Mouse (Mus musculus) hindbrain, embryonic 15.5 days (tissue): ENCODE measurements around the gene Mylk2. TPM values are rescaled to one million over a fixed set of nuclear protein-coding genes. Genes with fewer than 3 reads are reported as not detected.

Experiments used
- ATAC-seq: fragments of 200-750 bp; cut with Nextera tagmentation; 2 replicates; pipeline ENCODE4 v1.8.0; 2017; ENCODE audit warnings: low read depth, moderate number of reproducible peaks, moderate TSS enrichment; ENCODE audit not compliant: low FRiP score
- H3K27ac ChIP-seq: fragments of 300-500 bp; sonication (generic); replicated peaks from 2 replicates; pipeline ENCODE4 v1.5.1; 2015; ENCODE audit warnings: mild to moderate bottlenecking, inconsistent platforms
- H3K27me3 ChIP-seq: fragments of 300-500 bp; sonication (generic); 2 replicates; pipeline ENCODE4 v1.6.1; 2015; ENCODE audit warnings: control low read depth, inconsistent platforms
- H3K36me3 ChIP-seq: fragments of 300-500 bp; sonication (generic); 2 replicates; pipeline ENCODE4 v1.6.1; 2015; ENCODE audit warnings: control low read depth, inconsistent platforms
- H3K4me1 ChIP-seq: fragments of 300-500 bp; sonication (generic); replicated peaks from 2 replicates; pipeline ENCODE4 v1.6.1; 2015; ENCODE audit warnings: control low read depth, inconsistent platforms
- H3K4me2 ChIP-seq: fragments of 300-500 bp; sonication (generic); 2 replicates; pipeline ENCODE4 v1.6.1; 2015; ENCODE audit warnings: moderate library complexity, mild to moderate bottlenecking, inconsistent platforms
- H3K4me3 ChIP-seq: fragments of 300-500 bp; sonication (generic); 2 replicates; pipeline ENCODE4 v1.5.1; 2015; ENCODE audit warnings: mild to moderate bottlenecking, inconsistent platforms
- H3K9ac ChIP-seq: fragments of 300-500 bp; sonication (generic); 2 replicates; pipeline ENCODE4 v1.6.1; 2015; ENCODE audit warnings: inconsistent platforms
- H3K9me3 ChIP-seq: fragments of 300-500 bp; sonication (generic); 2 replicates; pipeline ENCODE4 v1.6.1; 2016; ENCODE audit warnings: control low read depth, inconsistent platforms
- WGBS: fragments of 180-500 bp; shearing (Covaris S2); methylation state at CpG from one replicate; pipeline ENCODE4 v1.1.7; 2015; 5-methylcytosine and 5-hydroxymethylcytosine counted together
- polyA plus RNA-seq: library from polyadenylated mRNA; unstranded; fragments of >200 nt; fragmentation: Nextera tagmentation; extraction: Ambion mirVana; gene quantifications from 2 replicates; pipeline ENCODE4 v1.2.1, GENCODE M21; 2015

The Mylk2 gene
- polyA plus RNA-seq, 1 experiment from 2014 or later, result 0.08 TPM

GRCm38 (mm10) chr2:152931456-152932160, 20.5 kb downstream of the Mylk2 start:
- Histone ChIP-seq H3K27me3 (no peaks in the 10 kb centered on the region), H3K4me3 (no peak overlapping the region), H3K9me3 (no peaks in the 10 kb centered on the region), H3K9ac (no peak overlapping the region), H3K4me2 (no peak overlapping the region), H3K36me3 (no peaks in the 10 kb centered on the region), H3K4me1 (no peaks in the 10 kb centered on the region), H3K27ac (no peak overlapping the region)
- ATAC-seq, result no peak
- WGBS, result 78% methylated on average over 12 of the region's 12 CpGs

- no peaks in the 10 kb centered on the region for H3K36me3 ChIP-seq
- no peak within 1 kb of the TSS for H3K4me2 ChIP-seq
- no peak within 1 kb of the TSS for H3K4me3 ChIP-seq
- H3K4me1 ChIP-seq, result no peaks in the 10 kb centered on the region
- no peak within 1 kb of the TSS for H3K9ac ChIP-seq
- ATAC-seq, result 0 out of 2 replicates have a peak, but pooled peaks have one; percentile 27
- WGBS, result 32% methylated on average over 9 of the region's 9 CpGs
- H3K27ac ChIP-seq, result no peak within 1 kb of the TSS
- no peaks in the 10 kb centered on the region for H3K9me3 ChIP-seq
- H3K27me3 ChIP-seq, result no peaks in the 10 kb centered on the region
Observed at GRCm38 (mm10) chr2:152933048-152933447, 21.9 kb downstream of the Mylk2 start, which contains the start of gene Foxs1. Gene Foxs1 (minus strand): TSS chr2:152933208.

DNA sequence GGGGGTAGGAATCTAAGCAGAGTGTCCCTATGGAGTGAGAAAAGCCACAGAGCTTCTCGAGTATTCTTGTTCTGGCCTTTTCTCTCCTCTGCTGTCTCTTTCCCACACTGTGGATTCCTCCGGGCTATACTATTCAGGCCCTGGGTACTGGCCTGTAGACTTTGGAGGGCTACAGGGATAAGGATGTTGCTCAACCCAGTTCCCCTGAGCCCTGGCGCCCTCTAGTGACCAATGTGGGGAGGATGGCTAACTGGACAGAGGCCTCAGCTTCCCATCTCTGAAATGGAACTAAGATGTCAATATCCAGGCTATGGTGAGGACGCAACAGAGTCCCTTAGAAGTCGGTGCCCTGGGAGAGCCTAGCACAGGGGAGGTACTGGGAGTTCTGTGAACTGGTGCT, 22.5 kb downstream of the Mylk2 start:
- Histone ChIP-seq H3K9ac (no peak overlapping the region), H3K36me3 (no peaks in the 10 kb centered on the region), H3K27ac (no peak overlapping the region), H3K27me3 (0 out of 2 replicates have a peak, but pooled peaks cover 3% of the 10 kb centered on the region), H3K4me3 (no peak overlapping the region), H3K9me3 (no peaks in the 10 kb centered on the region), H3K4me1 (no peaks in the 10 kb centered on the region), H3K4me2 (no peak overlapping the region)
- 43% methylated on average over 5 of the region's 5 CpGs for WGBS
- ATAC-seq, result no peak

DNA sequence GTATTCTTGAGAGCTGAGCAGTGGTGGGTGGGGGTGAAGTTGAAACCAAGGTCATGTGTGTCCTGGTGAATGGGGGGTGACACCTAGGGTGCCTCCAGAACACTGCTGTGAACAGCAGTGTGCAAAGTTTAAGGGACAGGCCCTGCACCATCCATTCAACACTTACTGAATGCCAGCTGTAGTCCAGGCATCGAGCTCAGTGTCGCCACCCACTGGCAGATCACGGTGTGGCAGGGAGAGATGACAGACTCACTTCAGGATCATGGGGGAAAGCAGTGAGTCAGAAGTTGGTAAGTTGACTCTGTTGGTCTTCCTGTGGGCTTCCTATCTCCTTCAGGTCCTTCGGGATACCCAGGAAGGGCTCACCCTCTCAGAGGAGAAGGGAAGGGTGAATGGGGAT, 28.7 kb downstream of the Mylk2 start:
- 21% methylated on average over 4 of the region's 4 CpGs for WGBS
- Histone ChIP-seq H3K27me3 (peaks cover 46% of the 10 kb centered on the region), H3K4me1 (peaks cover 15% of the 10 kb centered on the region), H3K27ac (no peak overlapping the region), H3K9ac (no peak overlapping the region), H3K4me2 (no peak overlapping the region), H3K36me3 (no peaks in the 10 kb centered on the region), H3K9me3 (no peaks in the 10 kb centered on the region), H3K4me3 (no peak overlapping the region)
- no peak for ATAC-seq

DNA sequence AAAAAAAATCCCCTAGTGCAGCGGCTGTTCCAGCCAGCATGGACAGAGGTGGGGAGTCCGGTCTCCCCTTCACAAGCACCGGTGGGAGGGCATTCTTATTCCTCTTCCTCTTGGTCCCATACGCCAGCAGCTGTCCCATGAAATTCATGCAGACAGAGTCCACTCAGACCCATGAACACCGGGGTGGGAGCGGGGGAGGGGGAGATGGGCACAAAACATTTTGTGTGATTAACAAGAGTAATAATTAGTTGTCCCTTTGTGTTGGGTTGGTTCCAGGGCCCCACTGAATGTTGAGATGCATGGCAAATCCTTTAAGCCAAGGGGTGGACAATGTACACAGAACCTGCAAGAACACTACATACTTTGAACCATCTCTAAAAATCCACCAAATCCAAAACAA, 30.0 kb downstream of the Mylk2 start:
- Histone ChIP-seq H3K27me3 (peaks cover 58% of the 10 kb centered on the region), H3K27ac (no peak overlapping the region), H3K9me3 (no peaks in the 10 kb centered on the region), H3K4me2 (no peak overlapping the region), H3K4me1 (peaks cover 15% of the 10 kb centered on the region), H3K4me3 (no peak overlapping the region), H3K36me3 (no peaks in the 10 kb centered on the region), H3K9ac (no peak overlapping the region)
- 73% methylated on average over 6 of the region's 6 CpGs for WGBS
- no peak for ATAC-seq

- no peak overlapping the region for H3K4me3 ChIP-seq
- H3K27me3 ChIP-seq, result peaks cover 60% of the 10 kb centered on the region
- H3K36me3 ChIP-seq, result no peaks in the 10 kb centered on the region
- H3K27ac ChIP-seq, result no peak overlapping the region
- no peak overlapping the region for H3K9ac ChIP-seq
- H3K4me2 ChIP-seq, result no peak overlapping the region
- WGBS, result 32% methylated on average over 7 of the region's 7 CpGs
- no peaks in the 10 kb centered on the region for H3K9me3 ChIP-seq
- peaks cover 17% of the 10 kb centered on the region for H3K4me1 ChIP-seq
- no peak for ATAC-seq
Observed at GRCm38 (mm10) chr2:152941776-152942175, 30.6 kb downstream of the Mylk2 start.

DNA sequence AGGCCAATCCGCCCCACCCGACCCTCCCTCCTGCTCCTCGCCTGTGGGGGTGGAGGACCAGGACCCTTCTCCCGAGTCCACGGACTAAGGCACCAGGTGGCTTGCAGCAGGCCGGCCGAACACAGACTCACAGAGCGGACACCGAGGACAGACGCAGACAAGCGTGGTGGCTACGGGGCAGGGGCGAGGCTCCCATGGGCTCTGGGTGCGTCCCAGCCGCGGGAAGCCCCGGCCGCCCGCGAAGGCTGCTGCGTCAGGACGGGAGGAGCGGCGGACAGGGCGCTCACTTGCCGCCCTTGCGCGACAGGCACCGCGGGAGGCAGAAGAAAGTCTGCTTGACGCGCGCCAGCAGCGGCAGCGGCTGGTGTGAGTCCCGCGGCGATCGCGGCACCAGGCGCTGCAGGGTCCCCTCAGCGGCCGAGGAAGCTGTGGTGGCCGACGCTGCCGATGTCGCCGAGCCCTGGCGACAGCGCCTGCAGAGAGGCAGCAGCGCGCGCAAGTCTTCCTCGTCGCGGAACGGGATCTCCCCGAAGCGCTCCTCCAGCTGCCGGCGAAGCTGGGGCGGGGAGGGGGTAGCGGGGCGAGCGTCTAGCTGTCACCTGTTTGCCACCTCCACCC, 31.9 kb downstream of the Mylk2 start:
- H3K4me3 ChIP-seq, result peak overlapping the region; percentile 45
- H3K4me1 ChIP-seq, result peaks cover 25% of the 10 kb centered on the region
- peak overlapping the region; percentile 46 for H3K9ac ChIP-seq
- ATAC-seq, result no peak
- peak overlapping the region; percentile 97 for H3K4me2 ChIP-seq
- 1% methylated on average over 60 of the region's 65 CpGs for WGBS
- no peak overlapping the region for H3K27ac ChIP-seq
- H3K36me3 ChIP-seq, result no peaks in the 10 kb centered on the region
- H3K9me3 ChIP-seq, result no peaks in the 10 kb centered on the region
- peaks cover 60% of the 10 kb centered on the region for H3K27me3 ChIP-seq

DNA sequence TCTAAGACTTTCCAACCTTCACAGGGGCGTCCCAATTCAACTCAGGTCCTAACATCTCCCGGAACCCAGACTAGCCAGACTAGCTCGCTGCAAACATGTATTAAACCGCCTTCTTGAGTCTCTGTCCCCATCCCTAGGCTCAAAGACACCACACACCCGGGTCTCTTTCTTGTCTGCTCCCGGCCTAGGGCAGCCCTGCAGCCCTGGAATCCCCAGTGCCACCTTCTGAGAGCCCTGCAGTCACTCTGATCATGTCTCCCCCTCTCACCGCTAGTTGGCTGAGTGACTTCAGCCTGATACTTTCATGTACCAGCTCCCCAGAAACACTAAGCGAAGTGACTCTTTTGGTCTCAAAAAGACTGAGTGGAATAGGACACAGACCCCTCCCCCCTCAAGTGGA, 32.4 kb downstream of the Mylk2 start:
- no peak for ATAC-seq
- peak overlapping the region; percentile 45 for H3K4me3 ChIP-seq
- no peaks in the 10 kb centered on the region for H3K9me3 ChIP-seq
- H3K36me3 ChIP-seq, result no peaks in the 10 kb centered on the region
- peak overlapping the region; percentile 46; the same call in 1 of the 2 replicates for H3K9ac ChIP-seq
- H3K4me1 ChIP-seq, result peaks cover 25% of the 10 kb centered on the region
- H3K27me3 ChIP-seq, result peaks cover 57% of the 10 kb centered on the region
- peak overlapping the region; percentile 97 for H3K4me2 ChIP-seq
- H3K27ac ChIP-seq, result no peak overlapping the region
- WGBS, result 9% methylated on average over 8 of the region's 8 CpGs

GRCm38 (mm10) chr2:152944013-152944412, 32.9 kb downstream of the Mylk2 start:
- Histone ChIP-seq H3K4me3 (no peak overlapping the region), H3K9ac (no peak overlapping the region), H3K27ac (no peak overlapping the region)

GRCm38 (mm10) chr2:152947098-152947497, 35.9 kb downstream of the Mylk2 start:
- Histone ChIP-seq H3K36me3 (no peaks in the 10 kb centered on the region), H3K4me1 (peaks cover 37% of the 10 kb centered on the region), H3K27me3 (peaks cover 38% of the 10 kb centered on the region), H3K9me3 (no peaks in the 10 kb centered on the region), H3K4me2 (no peak overlapping the region), H3K27ac (no peak overlapping the region), H3K9ac (no peak overlapping the region), H3K4me3 (no peak overlapping the region)
- WGBS, result 37% methylated on average over 7 of the region's 7 CpGs
- no peak for ATAC-seq

More at GRCm38 (mm10) chr2:152944013-152944412, 32.9 kb downstream of the Mylk2 start:
- H3K4me1 ChIP-seq, result peaks cover 25% of the 10 kb centered on the region
- no peaks in the 10 kb centered on the region for H3K9me3 ChIP-seq
- WGBS, result 64% methylated on average over 9 of the region's 9 CpGs
- ATAC-seq, result no peak
- H3K36me3 ChIP-seq, result no peaks in the 10 kb centered on the region
- H3K4me2 ChIP-seq, result no peak overlapping the region
- H3K27me3 ChIP-seq, result peaks cover 57% of the 10 kb centered on the region

- Histone ChIP-seq H3K4me3 (no peak overlapping the region), H3K4me1 (peaks cover 33% of the 10 kb centered on the region), H3K27ac (no peak overlapping the region), H3K9ac (no peak overlapping the region), H3K36me3 (no peaks in the 10 kb centered on the region), H3K27me3 (peaks cover 27% of the 10 kb centered on the region), H3K9me3 (no peaks in the 10 kb centered on the region), H3K4me2 (no peak overlapping the region)
- 87% methylated on average over 5 of the region's 5 CpGs for WGBS
- ATAC-seq, result no peak
Observed at GRCm38 (mm10) chr2:152948438-152949020, 37.4 kb downstream of the Mylk2 start.

GRCm38 (mm10) chr2:152950358-152951064, 39.4 kb downstream of the Mylk2 start:
- Histone ChIP-seq H3K27me3 (peaks cover 11% of the 10 kb centered on the region), H3K4me2 (peak overlapping the region; percentile 95), H3K27ac (no peak overlapping the region), H3K4me1 (peaks cover 29% of the 10 kb centered on the region), H3K9ac (peak overlapping the region; percentile 85), H3K4me3 (peak overlapping the region; percentile 81), H3K9me3 (no peaks in the 10 kb centered on the region), H3K36me3 (no peaks in the 10 kb centered on the region)
- peak; percentile 23; the same call in 1 of the 2 replicates for ATAC-seq
- 38% methylated on average over 11 of the region's 11 CpGs for WGBS
